Mouse (Mus musculus): ENCODE measurements at regions not wholly inside any gene's neighbourhood (a gene's known extent, or its start where the extent isn't known, plus 50 kb on each side); places are given as distances from the start of the nearest gene placed in this dataset.

- Histone ChIP-seq H3K4me2 (no peak overlapping the region), H3K36me3 (no peaks in the 10 kb centered on the region), H3K9ac (no peak overlapping the region), H3K27ac (no peak overlapping the region), H3K4me3 (replicated peaks) (no peak overlapping the region), H3K9me3 (replicated peaks) (no peaks in the 10 kb centered on the region), H3K27me3 (no peaks in the 10 kb centered on the region), H3K4me1 (no peaks in the 10 kb centered on the region)
- ATAC-seq (replicated peaks; ENCODE audit: low FRiP score), result no peak
Measured at GRCm38 (mm10) chr14:74495504-74495903, 145.1 kb upstream of the Htr2a start.

DNA sequence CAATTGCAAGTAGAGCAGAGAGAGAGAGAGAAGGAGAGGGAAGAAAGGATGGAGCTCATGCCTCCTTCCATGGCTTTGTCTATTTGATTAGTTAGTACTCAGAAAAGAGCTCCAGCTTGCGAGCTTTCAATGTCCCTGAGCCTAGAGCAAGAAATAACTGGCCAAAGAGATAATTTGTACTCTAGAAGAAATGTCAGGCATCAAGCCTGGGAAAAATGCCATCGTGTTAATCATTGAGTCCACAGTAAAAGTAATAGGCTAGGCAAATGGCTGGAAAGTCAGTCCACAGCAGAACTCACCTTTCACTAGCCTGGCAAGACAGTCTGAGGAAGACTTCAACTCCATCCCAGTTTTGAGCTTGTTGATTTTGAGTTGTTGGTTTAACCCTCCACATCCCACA is 129.1 kb upstream of the Htr2a start:
- Histone ChIP-seq H3K9me3 (replicated peaks) (no peaks in the 10 kb centered on the region), H3K27ac (no peak overlapping the region), H3K9ac (no peak overlapping the region), H3K4me2 (no peak overlapping the region), H3K27me3 (no peaks in the 10 kb centered on the region), H3K4me1 (no peaks in the 10 kb centered on the region), H3K4me3 (replicated peaks) (no peak overlapping the region), H3K36me3 (no peaks in the 10 kb centered on the region)
- ATAC-seq (replicated peaks; ENCODE audit: low FRiP score), result no peak
- 80% methylated on average over 2 of the region's 2 CpGs for WGBS

GRCm38 (mm10) chr14:74516451-74516850 is 124.2 kb upstream of the Htr2a start:
- WGBS, result 89% methylated on average over 3 of the region's 3 CpGs
- Histone ChIP-seq H3K4me3 (replicated peaks) (no peak overlapping the region), H3K9me3 (replicated peaks) (no peaks in the 10 kb centered on the region), H3K27ac (no peak overlapping the region), H3K4me2 (no peak overlapping the region), H3K4me1 (no peaks in the 10 kb centered on the region), H3K9ac (no peak overlapping the region), H3K36me3 (no peaks in the 10 kb centered on the region), H3K27me3 (no peaks in the 10 kb centered on the region)
- no peak for ATAC-seq (replicated peaks; ENCODE audit: low FRiP score)

DNA sequence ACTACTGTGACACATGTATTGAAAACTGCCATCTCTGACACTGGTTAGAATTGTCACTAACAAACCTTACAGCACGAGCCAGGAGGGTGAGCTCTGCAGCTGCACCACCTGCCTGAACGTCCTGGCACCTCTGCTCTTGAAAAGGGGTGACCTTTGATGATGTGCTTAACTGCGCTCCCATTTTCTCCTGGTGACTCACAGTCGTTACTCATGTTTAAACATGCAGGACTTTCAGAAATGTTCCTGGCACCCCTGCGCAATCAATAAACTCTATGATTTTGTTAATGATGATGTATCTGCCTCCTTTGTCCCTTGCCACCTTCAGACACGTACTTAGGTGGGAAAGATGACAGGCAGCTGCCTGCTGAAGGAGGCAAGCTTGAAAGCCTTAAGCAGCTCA is 121.1 kb upstream of the Htr2a start:
- Histone ChIP-seq H3K27ac (no peak overlapping the region), H3K4me3 (replicated peaks) (no peak overlapping the region), H3K9ac (no peak overlapping the region), H3K36me3 (no peaks in the 10 kb centered on the region), H3K4me2 (no peak overlapping the region), H3K27me3 (no peaks in the 10 kb centered on the region), H3K9me3 (replicated peaks) (no peaks in the 10 kb centered on the region), H3K4me1 (no peaks in the 10 kb centered on the region)
- no peak for ATAC-seq (replicated peaks; ENCODE audit: low FRiP score)
- WGBS, result 63% methylated on average over 6 of the region's 6 CpGs

DNA sequence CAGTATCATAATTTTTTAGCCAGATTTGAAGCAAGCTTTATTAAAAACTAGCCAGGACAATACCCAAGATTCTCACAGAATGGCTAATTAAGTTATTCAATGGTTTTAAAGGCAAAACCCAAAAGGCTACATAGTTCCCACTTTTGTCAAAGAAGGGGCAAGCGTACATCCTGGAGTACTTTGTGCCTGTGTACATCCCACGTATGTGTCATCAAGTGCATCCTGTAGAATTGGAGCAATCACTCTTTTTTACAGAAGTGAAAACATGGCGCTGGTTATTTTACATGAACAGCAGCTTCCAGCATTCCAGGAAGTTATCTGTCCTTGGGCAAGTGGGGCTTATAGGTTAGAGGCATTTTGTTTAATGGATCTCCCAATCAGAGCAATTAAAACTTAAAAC is 119.0 kb upstream of the Htr2a start:
- no peak overlapping the region for H3K9ac ChIP-seq
- H3K27me3 ChIP-seq, result no peaks in the 10 kb centered on the region
- no peak overlapping the region for H3K4me3 ChIP-seq (replicated peaks)
- 87% methylated on average over 3 of the region's 3 CpGs for WGBS
- ATAC-seq (replicated peaks; ENCODE audit: low FRiP score), result no peak
- no peaks in the 10 kb centered on the region for H3K36me3 ChIP-seq
- no peaks in the 10 kb centered on the region for H3K4me1 ChIP-seq
- H3K9me3 ChIP-seq (replicated peaks), result no peaks in the 10 kb centered on the region
- no peak overlapping the region for H3K27ac ChIP-seq
- H3K4me2 ChIP-seq, result no peak overlapping the region

DNA sequence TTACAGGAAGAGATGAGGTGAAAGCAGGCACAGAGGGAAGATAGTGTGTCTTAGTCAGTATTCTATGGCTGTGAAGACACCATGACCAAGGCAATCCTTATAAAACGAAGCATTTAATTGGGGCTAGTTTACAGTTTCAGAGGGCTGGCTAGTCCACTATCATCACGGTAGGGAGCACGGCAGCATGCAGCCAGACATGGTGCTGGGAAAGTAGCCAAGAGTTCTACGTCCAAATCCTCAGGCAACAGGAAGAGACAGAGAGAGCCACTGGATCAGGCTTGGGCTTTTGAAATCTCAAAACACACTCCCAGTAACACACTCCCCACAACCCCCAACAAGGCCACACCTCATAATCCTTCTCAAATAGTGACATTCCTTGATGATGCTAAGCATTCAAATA is 113.4 kb upstream of the Htr2a start:
- Histone ChIP-seq H3K4me3 (replicated peaks) (no peak overlapping the region), H3K27me3 (no peaks in the 10 kb centered on the region), H3K9ac (no peak overlapping the region), H3K9me3 (replicated peaks) (no peaks in the 10 kb centered on the region), H3K4me2 (no peak overlapping the region), H3K27ac (no peak overlapping the region), H3K36me3 (no peaks in the 10 kb centered on the region), H3K4me1 (no peaks in the 10 kb centered on the region)
- ATAC-seq (replicated peaks; ENCODE audit: low FRiP score), result no peak
- WGBS, result 66% methylated on average over 4 of the region's 4 CpGs

- Histone ChIP-seq H3K36me3 (no peaks in the 10 kb centered on the region), H3K27me3 (no peaks in the 10 kb centered on the region), H3K9ac (no peak overlapping the region), H3K4me2 (no peak overlapping the region), H3K4me1 (no peaks in the 10 kb centered on the region), H3K9me3 (replicated peaks) (no peaks in the 10 kb centered on the region), H3K4me3 (replicated peaks) (no peak overlapping the region), H3K27ac (no peak overlapping the region)
- 63% methylated on average over 7 of the region's 7 CpGs for WGBS
- ATAC-seq (replicated peaks; ENCODE audit: low FRiP score), result no peak
Measured at GRCm38 (mm10) chr14:74529368-74529951, 111.2 kb upstream of the Htr2a start.

GRCm38 (mm10) chr14:74538187-74538586 is 102.5 kb upstream of the Htr2a start:
- no peak overlapping the region for H3K4me3 ChIP-seq (replicated peaks)
- no peak overlapping the region for H3K9ac ChIP-seq
- H3K27ac ChIP-seq, result no peak overlapping the region
- H3K36me3 ChIP-seq, result no peaks in the 10 kb centered on the region
- H3K9me3 ChIP-seq (replicated peaks), result no peaks in the 10 kb centered on the region
- WGBS, result 86% methylated on average over 2 of the region's 2 CpGs
- H3K4me2 ChIP-seq, result no peak overlapping the region
- H3K4me1 ChIP-seq, result no peaks in the 10 kb centered on the region
- no peaks in the 10 kb centered on the region for H3K27me3 ChIP-seq
- no peak for ATAC-seq (replicated peaks; ENCODE audit: low FRiP score)

- Histone ChIP-seq H3K4me1 (no peaks in the 10 kb centered on the region), H3K9ac (no peak overlapping the region), H3K36me3 (no peaks in the 10 kb centered on the region), H3K4me2 (no peak overlapping the region), H3K27me3 (no peaks in the 10 kb centered on the region), H3K9me3 (replicated peaks) (no peaks in the 10 kb centered on the region), H3K4me3 (replicated peaks) (no peak overlapping the region), H3K27ac (no peak overlapping the region)
- WGBS, result 93% methylated on average over 3 of the region's 3 CpGs
- ATAC-seq (replicated peaks; ENCODE audit: low FRiP score), result no peak
Measured at GRCm38 (mm10) chr14:74544028-74544427, 96.6 kb upstream of the Htr2a start.

- 98% methylated on average over 2 of the region's 2 CpGs for WGBS
- ATAC-seq (replicated peaks; ENCODE audit: low FRiP score), result no peak
- Histone ChIP-seq H3K9me3 (replicated peaks) (no peaks in the 10 kb centered on the region), H3K4me2 (no peak overlapping the region), H3K27ac (no peak overlapping the region), H3K4me1 (no peaks in the 10 kb centered on the region), H3K36me3 (no peaks in the 10 kb centered on the region), H3K4me3 (replicated peaks) (no peak overlapping the region), H3K9ac (no peak overlapping the region), H3K27me3 (no peaks in the 10 kb centered on the region)
Measured at GRCm38 (mm10) chr14:74551091-74551490, 89.5 kb upstream of the Htr2a start.

DNA sequence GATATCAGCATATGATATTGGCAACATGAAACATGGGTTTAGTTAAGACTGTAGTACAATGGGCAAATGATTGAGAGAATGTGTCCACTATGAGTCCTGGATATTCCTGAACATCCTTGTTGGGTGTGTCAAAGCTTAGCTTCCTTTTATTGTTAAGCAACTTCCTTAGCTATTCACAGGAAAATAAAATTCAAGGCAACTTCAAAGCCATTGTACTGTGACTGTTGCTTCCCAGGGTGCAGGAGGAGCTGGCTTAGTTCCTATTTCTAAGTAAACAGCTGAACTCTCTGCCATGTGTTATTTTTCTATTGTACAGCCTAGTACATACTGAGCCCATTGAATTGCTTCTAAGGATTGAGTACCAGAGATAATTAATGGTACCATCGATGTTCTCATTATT is 87.0 kb upstream of the Htr2a start:
- ATAC-seq (replicated peaks; ENCODE audit: low FRiP score), result peak; percentile 22; the same call in 1 of the 2 replicates
- H3K4me3 ChIP-seq (replicated peaks), result no peak overlapping the region
- no peak overlapping the region for H3K27ac ChIP-seq
- no peaks in the 10 kb centered on the region for H3K27me3 ChIP-seq
- H3K9ac ChIP-seq, result no peak overlapping the region
- WGBS, result 57% methylated on average over 1 of the region's 1 CpGs
- no peaks in the 10 kb centered on the region for H3K9me3 ChIP-seq (replicated peaks)
- H3K4me1 ChIP-seq, result no peaks in the 10 kb centered on the region
- H3K4me2 ChIP-seq, result no peak overlapping the region
- H3K36me3 ChIP-seq, result no peaks in the 10 kb centered on the region

DNA sequence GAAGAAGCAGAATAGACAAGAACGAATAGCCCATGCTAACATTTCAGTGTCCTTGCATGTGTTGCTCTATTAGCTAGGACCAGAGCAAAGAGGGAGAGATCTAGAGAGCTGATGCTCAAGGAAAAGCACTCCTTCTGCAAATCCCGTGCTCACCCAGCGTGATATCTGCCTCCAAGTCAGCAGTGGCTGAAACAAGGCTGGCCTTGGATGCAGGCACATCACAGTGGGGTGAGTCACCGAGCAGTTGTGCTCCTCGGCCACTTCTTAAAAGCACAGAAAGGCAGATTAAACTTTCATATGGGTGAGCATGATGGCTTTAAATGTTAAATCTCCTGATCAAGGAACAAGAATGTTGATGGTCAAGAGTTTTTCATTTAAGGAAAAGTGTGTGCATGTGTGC is 82.3 kb upstream of the Htr2a start:
- Histone ChIP-seq H3K9me3 (replicated peaks) (no peaks in the 10 kb centered on the region), H3K4me1 (no peaks in the 10 kb centered on the region), H3K9ac (no peak overlapping the region), H3K36me3 (no peaks in the 10 kb centered on the region), H3K27ac (no peak overlapping the region), H3K4me3 (replicated peaks) (no peak overlapping the region), H3K4me2 (no peak overlapping the region), H3K27me3 (no peaks in the 10 kb centered on the region)
- no peak for ATAC-seq (replicated peaks; ENCODE audit: low FRiP score)
- 65% methylated on average over 5 of the region's 5 CpGs for WGBS
